Mouse (Mus musculus): Measurements from ENCODE around the gene Phf21a. TPM values are rescaled to one million over a fixed set of nuclear protein-coding genes. Genes with fewer than 3 reads are reported as not detected.

Phf21a gene
- polyA plus RNA-seq, 1 experiment from 2014 or later, result 36.7 TPM

DNA sequence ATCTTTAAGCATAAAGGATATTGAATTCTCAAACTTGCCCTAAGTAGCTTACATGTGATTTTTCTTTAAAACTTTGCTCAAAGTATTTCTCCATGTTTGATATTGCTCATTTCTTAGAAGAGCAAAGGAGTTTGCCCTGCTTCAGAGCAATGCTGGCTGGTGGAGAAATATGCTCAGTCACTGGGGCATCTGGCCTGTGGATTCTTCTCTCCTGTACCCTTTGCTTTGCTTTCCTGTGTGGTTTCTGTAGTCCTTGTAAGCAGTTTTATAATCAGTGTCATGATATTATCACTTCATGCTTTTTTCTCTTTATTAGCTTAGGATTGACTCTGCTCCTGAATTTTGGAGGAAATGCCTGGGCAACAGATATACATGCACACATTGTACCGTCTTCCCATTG is 117.5 kb downstream of the Phf21a start:
- Histone ChIP-seq H3K36me3 (peaks cover 27% of the 10 kb centered on the region), H3K27me3 (ENCODE audit: low read depth, poor library complexity, severe bottlenecking) (no peaks in the 10 kb centered on the region), H3K4me3 (no peak overlapping the region), H3K27ac (replicated peaks) (no peak overlapping the region), H3K4me1 (peaks cover 10% of the 10 kb centered on the region), H3K9me3 (replicated peaks) (no peaks in the 10 kb centered on the region)
- DNase-seq (ENCODE audit: low spot score), result no peak
- 94% methylated on average over 1 of the region's 1 CpGs for WGBS

DNA sequence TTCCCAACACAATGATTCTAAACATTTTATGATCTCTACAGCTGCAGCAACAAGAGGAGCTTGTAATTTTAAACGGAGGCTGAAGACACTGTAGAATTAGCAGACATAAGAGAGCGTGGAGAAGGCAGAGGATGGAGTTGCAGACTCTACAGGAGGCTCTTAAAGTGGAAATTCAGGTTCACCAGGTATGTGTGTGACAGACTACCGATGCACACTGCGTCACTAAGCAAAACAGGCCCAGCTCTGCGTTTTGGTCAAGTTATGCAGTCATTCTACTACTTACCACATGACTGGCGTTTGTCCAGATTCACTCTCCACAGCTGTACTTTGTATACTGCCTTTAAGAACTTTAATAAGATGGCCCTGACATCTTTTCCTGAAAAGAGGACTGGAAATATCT is 128.5 kb downstream of the Phf21a start:
- peaks cover 76% of the 10 kb centered on the region for H3K36me3 ChIP-seq

DNA sequence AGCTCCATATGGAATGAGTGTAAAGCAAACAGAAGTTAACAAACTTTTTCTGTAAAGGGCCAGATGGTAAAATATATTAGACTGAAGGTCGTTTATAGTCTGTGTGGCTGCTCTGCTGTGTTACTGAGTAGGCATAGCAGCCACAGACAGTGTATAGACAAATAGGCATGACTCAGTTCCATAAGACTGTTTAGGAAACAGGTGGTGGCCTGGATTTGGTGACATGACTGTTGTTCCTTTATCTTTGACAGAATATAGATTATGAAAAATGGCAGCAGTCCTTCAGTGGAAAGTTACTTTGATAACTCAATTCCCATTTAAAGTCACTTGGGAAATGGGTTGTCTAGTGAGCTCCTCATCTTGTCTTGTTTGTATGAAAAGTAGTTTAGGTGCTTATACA is 132.7 kb downstream of the Phf21a start:
- 90% methylated on average over 1 of the region's 1 CpGs for WGBS
- Histone ChIP-seq H3K4me3 (no peak overlapping the region), H3K36me3 (peaks cover 79% of the 10 kb centered on the region), H3K9me3 (replicated peaks) (no peaks in the 10 kb centered on the region), H3K27me3 (ENCODE audit: low read depth, poor library complexity, severe bottlenecking) (no peaks in the 10 kb centered on the region), H3K27ac (replicated peaks) (no peak overlapping the region), H3K4me1 (no peaks in the 10 kb centered on the region)
- DNase-seq (ENCODE audit: low spot score), result no peak

More for the DNA sequence above, 128.5 kb downstream of the Phf21a start:
- H3K4me3 ChIP-seq, result no peak overlapping the region
- 92% methylated on average over 6 of the region's 6 CpGs for WGBS
- H3K27ac ChIP-seq (replicated peaks), result no peak overlapping the region
- H3K4me1 ChIP-seq, result no peaks in the 10 kb centered on the region
- no peaks in the 10 kb centered on the region for H3K27me3 ChIP-seq (ENCODE audit: low read depth, poor library complexity, severe bottlenecking)
- H3K9me3 ChIP-seq (replicated peaks), result no peaks in the 10 kb centered on the region
- no peak for DNase-seq (ENCODE audit: low spot score)

DNA sequence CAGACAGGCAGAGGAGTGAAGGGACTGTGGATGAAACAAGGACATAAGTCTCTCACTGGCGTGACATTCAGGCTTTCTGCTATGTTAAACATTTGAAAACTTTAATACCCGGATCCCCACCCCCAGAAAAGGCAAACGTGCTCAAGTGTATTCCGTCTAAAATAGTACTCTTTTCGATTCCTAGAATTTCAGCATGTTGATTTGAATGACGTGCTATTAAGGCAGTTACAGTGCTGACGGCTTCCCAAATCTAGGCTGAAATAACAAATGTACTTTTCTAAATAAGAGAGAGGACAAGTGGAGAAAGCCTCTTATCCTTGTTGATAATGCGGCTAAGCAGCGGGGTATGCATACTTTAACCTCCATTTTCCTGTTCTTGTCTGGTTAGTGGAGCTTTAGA is 137.1 kb downstream of the Phf21a start:
- H3K27me3 ChIP-seq (ENCODE audit: low read depth, poor library complexity, severe bottlenecking), result no peaks in the 10 kb centered on the region
- WGBS, result 91% methylated on average over 9 of the region's 9 CpGs
- peaks cover 86% of the 10 kb centered on the region for H3K36me3 ChIP-seq
- H3K9me3 ChIP-seq (replicated peaks), result peaks cover 6% of the 10 kb centered on the region; the same call in 1 of the 2 replicates
- DNase-seq (ENCODE audit: low spot score), result no peak
- H3K4me3 ChIP-seq, result no peak overlapping the region
- H3K27ac ChIP-seq (replicated peaks), result no peak overlapping the region
- no peaks in the 10 kb centered on the region for H3K4me1 ChIP-seq

DNA sequence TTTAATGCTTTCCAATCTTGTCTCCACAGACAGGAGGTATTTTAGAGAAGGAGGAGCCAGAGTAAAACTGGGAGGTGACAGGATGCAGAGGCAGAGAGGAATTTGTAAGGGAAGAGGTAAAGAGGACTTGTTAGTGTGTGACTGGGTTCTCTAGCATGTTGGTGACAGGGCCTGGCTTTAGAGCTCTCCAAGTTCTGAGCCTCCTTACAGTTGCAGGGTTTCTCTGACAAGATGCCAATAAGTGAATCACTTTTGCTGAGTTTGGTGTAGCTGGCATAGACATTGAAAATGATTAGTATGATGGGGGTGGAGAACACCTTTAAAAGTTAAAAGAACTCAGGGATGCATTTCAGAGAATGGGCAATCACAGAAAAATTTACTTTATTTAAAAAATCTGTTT is 138.8 kb downstream of the Phf21a start:
- H3K27ac ChIP-seq (replicated peaks), result no peak overlapping the region
- no peak for DNase-seq (ENCODE audit: low spot score)
- H3K9me3 ChIP-seq (replicated peaks), result peaks cover 6% of the 10 kb centered on the region; the same call in 1 of the 2 replicates
- no peaks in the 10 kb centered on the region for H3K27me3 ChIP-seq (ENCODE audit: low read depth, poor library complexity, severe bottlenecking)
- no peak overlapping the region for H3K4me3 ChIP-seq
- no peaks in the 10 kb centered on the region for H3K4me1 ChIP-seq
- peaks cover 88% of the 10 kb centered on the region for H3K36me3 ChIP-seq

DNA sequence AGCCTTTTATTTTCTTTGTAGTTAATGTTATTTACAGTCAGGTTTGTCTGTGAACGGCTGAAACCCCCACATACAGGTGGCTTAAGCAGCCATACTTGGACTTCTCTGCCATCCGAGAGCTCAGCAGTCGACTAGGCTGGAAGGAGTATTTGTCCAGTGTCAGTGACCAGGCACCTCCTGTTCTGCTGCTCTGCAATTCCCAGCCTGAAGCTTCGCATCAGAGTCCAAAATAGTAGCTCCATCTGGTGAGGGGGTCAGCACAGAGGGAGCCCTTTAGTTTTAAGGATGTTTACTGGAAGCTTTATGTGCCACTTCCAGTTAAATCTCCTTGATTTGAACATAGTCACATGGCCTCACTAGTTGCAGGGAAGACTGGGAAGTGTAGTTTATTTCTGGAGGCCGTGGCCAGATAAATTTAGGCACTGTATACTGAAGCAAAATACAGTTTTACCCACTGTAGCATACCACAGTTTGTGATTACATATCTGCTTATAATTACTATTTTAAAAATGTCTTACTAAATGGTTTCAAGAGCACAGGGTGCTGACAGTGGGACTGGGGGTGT is 141.9 kb downstream of the Phf21a start:
- Histone ChIP-seq H3K36me3 (peaks cover 90% of the 10 kb centered on the region), H3K27me3 (ENCODE audit: low read depth, poor library complexity, severe bottlenecking) (no peaks in the 10 kb centered on the region), H3K27ac (replicated peaks) (no peak overlapping the region), H3K9me3 (replicated peaks) (peaks cover 6% of the 10 kb centered on the region; the same call in 1 of the 2 replicates), H3K4me1 (no peaks in the 10 kb centered on the region), H3K4me3 (no peak overlapping the region)
- no peak for DNase-seq (ENCODE audit: low spot score)
- 94% methylated on average over 5 of the region's 5 CpGs for WGBS

DNA sequence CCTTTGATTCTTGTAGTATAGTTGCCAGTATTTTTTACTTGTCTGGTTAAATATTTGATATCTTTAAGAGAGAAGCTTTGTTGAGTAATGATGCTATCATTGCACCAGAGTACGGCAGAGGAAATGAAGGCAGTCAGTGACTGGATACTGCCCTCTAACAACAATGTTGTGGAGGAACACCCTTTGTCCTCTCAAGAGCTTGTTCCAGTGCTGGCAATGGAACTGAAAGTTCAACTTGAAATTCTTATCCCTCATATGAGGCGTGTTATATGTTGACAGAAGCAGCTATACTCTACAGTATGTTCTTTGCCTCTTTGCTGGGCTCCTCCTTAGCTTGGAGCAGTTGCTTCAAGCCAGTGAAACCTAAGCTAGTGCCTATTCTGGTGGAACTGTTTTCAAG is 147.4 kb downstream of the Phf21a start:
- DNase-seq (ENCODE audit: low spot score), result no peak
- 91% methylated on average over 2 of the region's 2 CpGs for WGBS

DNA sequence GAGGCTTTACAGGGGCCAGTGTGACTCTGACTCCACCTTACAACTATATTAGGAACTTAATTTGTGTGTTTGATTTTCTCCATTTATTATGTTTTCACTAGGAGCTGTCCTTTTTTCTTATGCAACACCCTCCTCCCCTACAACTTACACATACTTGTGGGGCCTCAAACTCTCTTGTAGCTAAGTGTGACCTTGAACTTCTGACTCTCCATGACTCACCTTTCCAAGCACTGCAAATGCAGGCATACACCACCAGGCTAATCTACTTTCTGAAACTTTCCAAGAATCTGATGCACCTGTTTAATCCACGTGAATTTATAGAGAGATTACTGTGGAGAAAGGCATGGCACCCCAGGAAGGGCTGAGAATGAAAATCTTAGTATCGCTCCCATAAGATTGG is 147.9 kb downstream of the Phf21a start:
- 89% methylated on average over 2 of the region's 2 CpGs for WGBS
- Histone ChIP-seq H3K4me1 (no peaks in the 10 kb centered on the region), H3K9me3 (replicated peaks) (no peaks in the 10 kb centered on the region), H3K4me3 (no peak overlapping the region), H3K36me3 (peaks cover 81% of the 10 kb centered on the region), H3K27ac (replicated peaks) (no peak overlapping the region), H3K27me3 (ENCODE audit: low read depth, poor library complexity, severe bottlenecking) (no peaks in the 10 kb centered on the region)
- DNase-seq (ENCODE audit: low spot score), result no peak

More for the DNA sequence above, 147.4 kb downstream of the Phf21a start:
- Histone ChIP-seq H3K9me3 (replicated peaks) (no peaks in the 10 kb centered on the region), H3K4me1 (no peaks in the 10 kb centered on the region), H3K36me3 (peaks cover 83% of the 10 kb centered on the region), H3K27ac (replicated peaks) (no peak overlapping the region), H3K27me3 (ENCODE audit: low read depth, poor library complexity, severe bottlenecking) (no peaks in the 10 kb centered on the region), H3K4me3 (no peak overlapping the region)

DNA sequence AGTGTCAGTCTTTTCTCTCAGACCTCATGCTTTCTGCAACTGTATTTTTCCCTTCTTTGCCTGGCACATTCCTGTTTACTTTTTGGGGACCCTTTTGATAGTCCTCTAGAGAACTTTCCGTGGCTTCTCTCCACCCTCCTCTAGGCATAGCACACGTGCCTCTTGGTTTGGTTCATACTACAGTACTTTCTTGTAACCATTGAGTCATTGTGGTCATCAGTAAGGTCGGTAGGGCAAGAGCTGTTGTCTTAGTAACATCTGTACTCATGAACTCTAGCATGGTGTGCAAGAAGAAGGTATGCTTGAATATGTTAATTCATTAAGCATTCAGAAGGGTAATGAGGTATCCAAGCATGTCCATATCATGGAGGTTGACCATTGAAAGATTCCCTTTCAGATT is 148.4 kb downstream of the Phf21a start:
- 93% methylated on average over 3 of the region's 3 CpGs for WGBS
- Histone ChIP-seq H3K4me3 (no peak overlapping the region), H3K4me1 (no peaks in the 10 kb centered on the region), H3K27ac (replicated peaks) (no peak overlapping the region), H3K27me3 (ENCODE audit: low read depth, poor library complexity, severe bottlenecking) (no peaks in the 10 kb centered on the region), H3K36me3 (peaks cover 78% of the 10 kb centered on the region), H3K9me3 (replicated peaks) (no peaks in the 10 kb centered on the region)
- no peak for DNase-seq (ENCODE audit: low spot score)

DNA sequence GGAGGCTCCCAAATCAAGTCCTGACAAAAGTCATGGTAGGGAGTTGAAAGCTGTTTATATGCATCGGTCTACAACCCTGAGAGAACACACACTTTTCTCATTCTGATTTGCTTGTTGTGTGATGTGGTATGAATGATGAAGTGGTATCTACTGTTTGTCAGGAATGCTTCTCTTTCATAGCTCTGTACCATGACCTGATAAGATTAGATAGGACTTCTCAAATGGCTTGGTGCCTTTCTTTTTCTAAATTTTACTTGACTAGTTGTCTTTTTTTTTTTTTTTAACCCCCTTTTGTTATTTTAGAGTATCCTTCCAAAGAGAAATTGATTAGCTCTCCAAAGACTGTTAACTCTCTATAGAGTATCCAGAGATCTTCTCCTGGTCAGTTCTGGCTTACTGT is 153.2 kb downstream of the Phf21a start:
- WGBS, result 97% methylated on average over 1 of the region's 1 CpGs
- Histone ChIP-seq H3K27me3 (ENCODE audit: low read depth, poor library complexity, severe bottlenecking) (no peaks in the 10 kb centered on the region), H3K4me3 (no peak overlapping the region), H3K36me3 (peaks cover 70% of the 10 kb centered on the region), H3K9me3 (replicated peaks) (no peaks in the 10 kb centered on the region), H3K4me1 (no peaks in the 10 kb centered on the region), H3K27ac (replicated peaks) (no peak overlapping the region)
- no peak for DNase-seq (ENCODE audit: low spot score)

DNA sequence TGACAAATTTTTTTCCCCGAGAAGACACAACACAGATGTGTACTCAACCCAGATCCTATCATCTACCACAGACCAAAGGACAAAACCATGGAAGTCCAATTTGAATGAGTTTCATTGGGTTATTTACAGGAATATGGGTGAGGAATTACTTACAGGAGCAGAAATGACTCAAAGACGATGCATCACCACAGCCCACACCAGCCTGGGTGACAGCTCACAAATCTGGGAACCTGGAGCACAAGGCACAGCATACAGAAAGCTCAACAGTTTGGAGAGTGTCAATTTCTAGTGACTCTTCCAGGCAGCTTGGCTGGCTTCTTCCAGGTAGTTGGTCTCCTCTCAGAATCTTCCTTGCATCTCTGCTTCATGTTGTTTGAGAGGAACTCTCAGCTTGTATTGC is 154.8 kb downstream of the Phf21a start:
- Histone ChIP-seq H3K27me3 (ENCODE audit: low read depth, poor library complexity, severe bottlenecking) (no peaks in the 10 kb centered on the region), H3K9me3 (replicated peaks) (no peaks in the 10 kb centered on the region), H3K27ac (replicated peaks) (no peak overlapping the region), H3K4me1 (no peaks in the 10 kb centered on the region), H3K36me3 (peaks cover 65% of the 10 kb centered on the region), H3K4me3 (no peak overlapping the region)
- DNase-seq (ENCODE audit: low spot score), result no peak
- WGBS, result 100% methylated on average over 2 of the region's 2 CpGs

DNA sequence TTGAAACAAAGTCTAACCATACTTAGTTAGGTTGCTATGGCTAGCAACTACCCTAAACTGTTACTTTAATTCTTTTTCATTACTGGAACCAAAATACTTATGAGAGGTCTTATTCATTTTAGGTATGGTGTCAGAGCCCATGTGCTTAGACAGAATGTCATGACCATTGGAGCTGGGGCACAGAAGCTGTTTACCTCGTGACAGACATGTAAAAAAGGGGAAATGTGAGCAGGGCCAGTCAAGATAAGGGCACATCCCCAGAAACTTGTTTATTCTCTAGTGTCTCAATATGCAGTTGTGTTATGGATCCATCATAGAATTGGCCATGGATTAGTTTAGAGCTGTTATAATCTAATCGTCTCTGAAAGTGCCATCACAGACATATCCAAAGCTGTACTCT is 157.6 kb downstream of the Phf21a start:
- H3K4me1 ChIP-seq, result no peaks in the 10 kb centered on the region
- H3K27ac ChIP-seq (replicated peaks), result no peak overlapping the region
- no peaks in the 10 kb centered on the region for H3K9me3 ChIP-seq (replicated peaks)
- H3K4me3 ChIP-seq, result no peak overlapping the region
- WGBS, result 85% methylated on average over 2 of the region's 2 CpGs
- no peaks in the 10 kb centered on the region for H3K27me3 ChIP-seq (ENCODE audit: low read depth, poor library complexity, severe bottlenecking)
- peaks cover 47% of the 10 kb centered on the region for H3K36me3 ChIP-seq
- no peak for DNase-seq (ENCODE audit: low spot score)

DNA sequence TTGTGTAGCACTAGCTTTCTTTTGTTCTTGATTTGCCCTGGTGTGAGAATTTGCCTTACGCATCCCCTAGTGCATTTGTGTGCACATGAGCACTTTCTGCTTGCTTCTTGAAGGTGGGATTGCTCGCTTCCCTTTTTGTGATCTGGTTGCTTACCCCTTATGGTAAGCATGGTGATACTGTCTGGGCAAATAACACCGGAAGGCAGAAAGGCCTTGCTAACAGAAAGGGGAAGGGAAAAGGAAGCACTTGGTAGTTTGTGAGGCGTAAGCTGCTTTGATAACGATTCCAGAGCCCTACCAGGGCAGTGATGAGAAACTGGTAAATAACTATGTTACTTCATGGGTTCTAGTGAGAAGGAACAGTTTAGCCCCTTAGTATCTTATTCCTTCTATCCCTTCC is 160.9 kb downstream of the Phf21a start:
- 88% methylated on average over 5 of the region's 5 CpGs for WGBS
- Histone ChIP-seq H3K9me3 (replicated peaks) (no peaks in the 10 kb centered on the region), H3K4me3 (no peak overlapping the region), H3K27ac (replicated peaks) (no peak overlapping the region), H3K36me3 (peaks cover 41% of the 10 kb centered on the region), H3K27me3 (ENCODE audit: low read depth, poor library complexity, severe bottlenecking) (no peaks in the 10 kb centered on the region), H3K4me1 (0 out of 2 replicates have a peak, but pooled peaks cover 3% of the 10 kb centered on the region)
- DNase-seq (ENCODE audit: low spot score), result no peak

DNA sequence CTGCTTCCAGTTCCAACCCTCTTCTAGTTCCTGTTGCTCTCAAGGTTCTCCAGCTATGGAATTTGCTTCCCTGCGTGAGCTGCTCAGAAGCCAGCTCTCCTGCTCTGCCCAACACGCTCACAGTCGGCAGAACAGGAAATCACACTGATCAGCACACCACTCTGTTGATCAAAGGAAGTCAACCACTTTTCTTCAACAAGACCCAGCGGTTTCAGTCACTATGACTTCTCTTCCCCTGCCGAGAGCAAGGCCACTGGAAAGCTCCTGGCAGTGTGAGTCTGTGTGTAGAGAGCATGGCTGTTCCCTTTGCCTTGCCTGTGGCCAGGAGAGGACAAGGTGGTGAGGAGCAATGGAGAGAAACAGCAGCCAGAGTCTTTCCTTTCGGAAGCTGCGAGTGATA is 163.2 kb downstream of the Phf21a start:
- Histone ChIP-seq H3K4me1 (0 out of 2 replicates have a peak, but pooled peaks cover 3% of the 10 kb centered on the region), H3K36me3 (peaks cover 39% of the 10 kb centered on the region), H3K27me3 (ENCODE audit: low read depth, poor library complexity, severe bottlenecking) (no peaks in the 10 kb centered on the region), H3K4me3 (no peak overlapping the region), H3K27ac (replicated peaks) (no peak overlapping the region), H3K9me3 (replicated peaks) (no peaks in the 10 kb centered on the region)
- 75% methylated on average over 7 of the region's 7 CpGs for WGBS
- no peak for DNase-seq (ENCODE audit: low spot score)

Measured in midbrain, embryonic 10.5 days (tissue).